Mouse (Mus musculus) splenic B cell, adult 2 months (primary cell): ENCODE results near the gene Adcy4.

Experiments
- DNase-seq: peaks from one replicate; pipeline ENCODE4 v3.0.0-alpha.2; 2011; ENCODE audit warnings: low read depth, low spot score
- H3K27me3 ChIP-seq: 2 replicates; pipeline ENCODE4 v1.6.1; 2012; ENCODE audit warnings: mild to moderate bottlenecking, low read length, moderate library complexity, mixed read lengths; ENCODE audit not compliant: control insufficient read depth, poor library complexity, insufficient read depth, severe bottlenecking
- H3K36me3 ChIP-seq: 2 replicates; pipeline ENCODE4 v1.6.1; 2012; ENCODE audit warnings: mild to moderate bottlenecking, low read length, moderate library complexity, mixed read lengths; ENCODE audit not compliant: control insufficient read depth, poor library complexity, insufficient read depth, severe bottlenecking

Adcy4 gene

DNA sequence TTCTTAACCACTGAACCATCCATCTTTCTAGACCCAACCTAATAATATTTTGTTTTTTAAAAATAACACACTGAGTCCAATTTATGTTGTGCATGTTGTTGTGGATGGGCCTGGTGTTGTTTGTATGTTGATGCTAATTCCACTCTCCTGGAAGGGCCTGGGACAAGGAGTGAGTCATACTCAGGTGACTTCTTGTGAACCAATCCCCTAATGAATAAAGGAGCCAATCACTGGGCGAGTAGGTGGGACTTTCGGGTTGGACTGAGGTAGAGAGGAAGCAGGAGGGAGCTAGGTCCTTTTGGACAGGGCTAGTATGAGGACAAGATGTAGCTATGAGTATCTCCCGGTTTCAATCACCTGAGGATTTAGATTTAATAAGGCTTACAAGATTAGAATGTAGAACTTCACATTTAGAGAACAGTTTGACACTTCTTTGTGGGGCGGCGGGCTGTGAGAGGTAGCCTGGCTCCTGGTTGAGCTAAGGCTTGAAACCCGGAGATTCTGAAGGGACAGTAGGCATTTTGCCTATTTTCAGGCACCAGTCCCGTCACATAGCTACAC, 36.0 kb upstream of the Adcy4 start:
- H3K36me3 ChIP-seq, result no peaks in the 10 kb centered on the region
- H3K27me3 ChIP-seq, result no peaks in the 10 kb centered on the region; the same call in none of the 2 replicates
- no peak for DNase-seq

DNA sequence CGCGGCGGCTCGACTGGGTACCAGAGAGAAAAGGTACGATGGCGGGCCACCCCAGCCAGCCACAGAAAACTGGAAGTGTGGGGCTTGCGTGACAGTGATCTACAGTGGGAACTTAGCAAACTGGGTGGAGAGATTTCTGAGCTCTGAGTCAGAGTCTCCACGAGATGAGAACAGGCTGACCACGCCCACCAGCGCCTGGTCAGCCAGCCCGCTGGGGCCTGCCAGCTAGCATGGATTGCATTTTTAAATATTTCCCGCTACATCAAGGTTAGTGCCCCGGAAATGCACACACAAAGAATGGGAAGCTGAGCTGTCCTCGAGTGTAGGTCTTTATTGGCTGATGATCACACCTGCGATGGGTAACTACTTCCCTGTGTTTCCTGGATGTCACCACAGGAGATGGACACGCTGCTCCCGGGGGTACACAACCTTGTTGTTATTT, 31.4 kb upstream of the Adcy4 start:
- Histone ChIP-seq H3K27me3 (no peaks in the 10 kb centered on the region), H3K36me3 (no peaks in the 10 kb centered on the region)
- no peak for DNase-seq

DNA sequence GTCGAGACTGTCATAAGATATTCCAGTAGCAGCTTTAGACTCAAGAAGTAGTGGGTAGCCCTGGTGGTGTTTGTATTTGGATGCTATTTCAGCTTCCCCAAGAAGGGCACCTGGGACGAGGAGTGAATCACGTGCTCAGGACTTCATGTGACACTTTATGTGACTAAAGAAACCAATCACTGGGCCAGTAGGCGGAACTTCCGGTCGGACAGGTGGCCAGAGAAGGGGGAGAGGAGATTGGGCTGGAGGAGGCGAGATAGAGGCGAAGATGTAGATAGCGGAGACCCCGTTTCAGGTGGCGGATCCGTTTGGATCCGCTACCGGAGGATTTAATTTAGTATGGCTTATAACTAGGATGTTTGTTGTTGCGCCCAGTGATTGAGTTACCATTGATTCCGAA, 31.0 kb upstream of the Adcy4 start:
- Histone ChIP-seq H3K36me3 (no peaks in the 10 kb centered on the region), H3K27me3 (no peaks in the 10 kb centered on the region)
- DNase-seq, result peak; percentile 22

- no peaks in the 10 kb centered on the region for H3K36me3 ChIP-seq
- H3K27me3 ChIP-seq, result no peaks in the 10 kb centered on the region
- DNase-seq, result no peak
Observed at GRCm38 (mm10) chr14:55795380-55796163, 11.7 kb upstream of the Adcy4 start.

DNA sequence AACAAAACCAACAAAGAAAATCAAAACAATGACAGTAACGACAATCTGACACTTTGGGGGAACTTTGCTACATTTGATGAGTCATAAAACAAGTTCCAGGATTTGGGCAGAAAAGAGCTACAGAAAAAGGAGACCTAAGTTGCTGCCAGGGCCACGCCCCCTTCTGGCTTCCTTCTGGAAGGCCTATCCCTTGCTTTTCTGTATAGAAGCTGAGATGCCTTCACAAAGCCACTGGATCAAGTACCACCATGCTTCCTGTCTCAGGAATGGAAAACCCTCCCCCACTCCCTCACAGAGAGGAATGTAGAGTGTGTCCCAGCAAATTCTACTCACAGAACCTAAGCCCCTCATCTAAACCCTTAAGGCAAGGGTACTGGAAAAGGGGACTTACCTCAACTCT, 10.1 kb upstream of the Adcy4 start:
- H3K27me3 ChIP-seq, result no peaks in the 10 kb centered on the region
- no peaks in the 10 kb centered on the region for H3K36me3 ChIP-seq
- DNase-seq, result no peak

DNA sequence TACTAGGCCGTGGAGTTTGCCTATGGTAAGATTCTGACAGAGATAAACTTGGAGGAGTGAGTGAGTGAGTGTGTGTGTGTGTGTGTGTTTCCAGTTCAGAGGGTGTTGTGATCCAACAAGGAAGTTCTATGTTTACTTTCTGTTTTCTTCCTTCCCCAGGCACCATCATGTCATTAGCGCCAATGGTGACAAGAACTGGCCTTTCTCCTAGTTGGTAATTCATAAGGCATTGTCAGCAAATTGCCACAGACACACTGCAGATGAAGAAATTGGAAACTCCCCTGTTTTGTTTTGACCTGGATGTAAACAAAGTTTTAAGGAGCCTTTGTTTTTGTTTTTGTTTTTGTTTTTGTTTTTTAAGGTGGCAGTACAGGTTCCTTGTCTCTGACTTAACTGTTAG, 9.6 kb upstream of the Adcy4 start:
- H3K27me3 ChIP-seq, result no peaks in the 10 kb centered on the region
- no peaks in the 10 kb centered on the region for H3K36me3 ChIP-seq
- DNase-seq, result no peak

DNA sequence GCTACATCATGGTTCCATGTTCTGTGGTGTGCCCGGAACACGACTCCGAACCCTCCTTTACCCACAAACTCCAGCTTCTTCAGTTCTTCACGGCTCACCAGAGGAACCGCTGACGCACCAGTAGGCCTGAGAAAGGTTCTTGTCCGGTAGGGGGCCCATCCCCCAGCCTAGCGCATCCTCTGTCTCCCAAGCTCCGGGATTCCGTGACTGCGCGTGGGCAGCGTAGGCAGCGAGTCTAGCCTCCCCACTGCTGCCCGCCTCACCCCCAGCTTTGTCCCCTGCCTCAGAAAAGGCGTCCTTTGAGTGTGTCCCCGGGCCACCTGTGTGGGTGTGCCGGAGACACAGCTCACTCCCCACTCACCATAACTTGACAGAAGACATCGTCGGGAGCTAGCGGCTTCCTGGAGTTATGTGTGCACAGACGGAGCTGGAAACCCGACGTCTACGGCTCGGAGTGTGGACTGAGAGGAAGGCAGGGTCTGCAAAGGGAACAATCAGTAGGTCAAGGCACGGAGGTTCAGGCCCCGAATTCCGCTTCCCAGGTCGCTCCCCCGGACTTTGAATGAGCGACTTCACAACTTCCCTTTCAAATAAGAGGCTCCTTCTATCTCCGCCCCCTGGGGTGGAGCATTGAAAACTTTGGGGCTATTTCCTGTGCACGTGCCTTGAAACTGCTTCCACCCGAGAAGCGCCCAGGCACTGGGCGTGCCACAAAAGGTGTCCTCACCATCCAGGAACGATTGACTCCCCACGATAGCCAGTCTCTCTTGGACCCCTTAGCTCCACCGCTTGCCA, 4.6 kb upstream of the Adcy4 start, which contains the start of gene Ripk3:
TSS of gene Ripk3 (minus strand) at position 610 of the 795 bp plus-strand sequence.
- peak; percentile 78 for DNase-seq
- Histone ChIP-seq H3K36me3 (no peaks in the 10 kb centered on the region), H3K27me3 (no peaks in the 10 kb centered on the region)

- H3K36me3 ChIP-seq, result no peaks in the 10 kb centered on the region
- no peaks in the 10 kb centered on the region for H3K27me3 ChIP-seq
- no peak for DNase-seq
Observed at GRCm38 (mm10) chr14:55787731-55788130, 3.8 kb upstream of the Adcy4 start.

- H3K27me3 ChIP-seq, result no peaks in the 10 kb centered on the region
- H3K36me3 ChIP-seq, result no peaks in the 10 kb centered on the region
- no peak for DNase-seq
Observed at GRCm38 (mm10) chr14:55785195-55785594, 1.3 kb upstream of the Adcy4 start.

- DNase-seq, result no peak
- Histone ChIP-seq H3K36me3 (no peaks in the 10 kb centered on the region), H3K27me3 (no peaks in the 10 kb centered on the region)
Observed at GRCm38 (mm10) chr14:55783171-55783957, 531 bp downstream of the Adcy4 start.

DNA sequence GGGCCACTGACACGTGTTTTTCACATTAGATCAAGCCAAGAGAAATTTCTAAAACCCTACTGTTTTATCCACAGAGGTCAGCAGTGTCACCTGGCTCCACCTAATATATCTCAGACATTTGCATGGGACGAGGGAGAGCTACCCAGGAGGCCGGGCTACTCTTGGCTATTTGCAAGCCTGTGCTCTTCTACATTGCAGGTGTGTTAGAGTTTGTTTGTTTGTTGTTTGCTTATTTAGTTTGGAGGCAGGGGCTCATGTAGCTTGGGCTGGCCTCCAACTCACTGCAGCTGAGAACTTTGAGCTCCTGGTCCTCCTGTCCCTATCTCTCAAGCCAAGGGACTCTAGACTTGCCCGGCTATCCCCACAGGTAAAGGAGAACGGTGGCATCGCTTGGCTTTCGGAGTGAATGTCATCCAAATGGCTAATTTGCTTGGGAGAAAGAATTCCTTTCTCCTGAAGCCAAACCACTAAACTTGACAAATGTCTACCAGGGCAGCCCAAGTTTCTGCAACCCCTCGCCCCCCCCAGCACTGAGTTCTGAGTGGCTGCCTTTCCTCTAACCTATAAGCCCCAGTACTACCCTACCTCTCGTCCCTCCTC, 1.4 kb downstream of the Adcy4 start:
- H3K36me3 ChIP-seq, result no peaks in the 10 kb centered on the region
- H3K27me3 ChIP-seq, result no peaks in the 10 kb centered on the region
- DNase-seq, result no peak

GRCm38 (mm10) chr14:55781310-55781709, 2.6 kb downstream of the Adcy4 start:
- DNase-seq, result peak; percentile 82
- Histone ChIP-seq H3K27me3 (no peaks in the 10 kb centered on the region), H3K36me3 (no peaks in the 10 kb centered on the region)

GRCm38 (mm10) chr14:55780736-55781135, 3.2 kb downstream of the Adcy4 start:
- Histone ChIP-seq H3K27me3 (no peaks in the 10 kb centered on the region), H3K36me3 (no peaks in the 10 kb centered on the region)
- no peak for DNase-seq

GRCm38 (mm10) chr14:55779656-55780055, 4.2 kb downstream of the Adcy4 start:
- no peak for DNase-seq
- H3K27me3 ChIP-seq, result no peaks in the 10 kb centered on the region

More at GRCm38 (mm10) chr14:55779656-55780055, 4.2 kb downstream of the Adcy4 start:
- no peaks in the 10 kb centered on the region for H3K36me3 ChIP-seq
